14 mouse cellular contexts compared by ENCODE assay signal in the genomic region with DNA sequence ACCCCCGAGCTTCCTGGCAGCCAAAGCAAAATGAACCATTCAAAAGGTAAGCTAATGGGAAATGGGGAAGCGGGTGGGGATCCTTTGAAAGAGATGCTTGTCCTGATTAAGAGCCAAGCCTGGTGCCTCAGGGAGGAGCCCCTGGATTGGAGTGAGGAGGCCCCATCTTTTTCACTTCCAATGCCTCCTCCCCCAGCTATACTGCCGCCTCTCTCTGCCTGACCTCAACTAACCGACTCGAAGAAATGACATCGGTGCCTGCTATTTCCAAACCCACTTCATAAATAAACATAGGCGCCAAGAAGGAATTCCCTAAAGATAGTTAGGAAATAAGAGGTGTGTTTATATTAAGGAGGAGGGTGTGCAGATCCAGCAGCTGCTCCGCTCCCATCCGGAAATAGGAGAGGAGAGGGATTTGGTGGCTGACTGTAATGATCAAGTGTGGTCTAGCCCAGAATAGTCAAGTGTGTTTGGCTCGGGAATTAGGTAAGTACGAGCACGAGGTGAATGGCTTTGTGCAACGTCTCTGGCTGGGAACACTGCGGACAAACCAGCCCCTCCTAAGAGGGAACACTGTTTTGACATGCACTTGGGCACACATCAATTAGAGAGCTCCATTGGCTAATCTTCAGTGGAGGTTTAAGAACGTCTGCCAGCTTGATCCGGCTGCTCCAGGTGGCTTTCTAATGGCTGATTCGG.
DNase-seq lines count a peak whose midpoint lies in the region; ATAC-seq lines count a peak whose summit lies in the region.
"Had no signal": no experiment of that assay in that cellular context is flagged by ENCODE, and none has a peak within 500 bp of the region (broad histone marks: within the 10 kb centered on the region; RNA-seq: fewer than 3 reads in every experiment).

No protein-coding gene starts in this region.

- no peaks in the 10 kb centered on the region for H3K9me3 ChIP-seq in intestine, embryonic 15.5 days
- H3K9me3 ChIP-seq in intestine, embryonic 16.5 days (ENCODE audit: control insufficient read depth, low read length) = no peaks in the 10 kb centered on the region

- DNase-seq in adrenal gland, postnatal 10 days = peak; percentile 48
- DNase-seq in adrenal gland, adult 8-10 months = no peak
- peak; percentile 99 for DNase-seq in fat pad, adult 2 months (ENCODE audit: extremely low read depth, low read depth, low spot score)
- peak; percentile 30 for DNase-seq in lung, postnatal 25 days (ENCODE audit: low spot score)
- no peak for DNase-seq in left cerebral cortex, postnatal 14 days (ENCODE audit: low spot score in 2 of 2)
- DNase-seq: cerebellum, postnatal 36 days; gastrocnemius, postnatal 25 days had no signal

- H3K9ac ChIP-seq in intestine, embryonic 15.5 days = no peak overlapping the region
- H3K9ac ChIP-seq in intestine, embryonic 16.5 days (ENCODE audit: low read depth, low read length) = no peak overlapping the region
- H3K9ac ChIP-seq: liver, embryonic 14.5 days had no signal

- 0 out of 2 replicates have a peak overlapping the region, but pooled peaks have one; percentile 7 for H3K4me2 ChIP-seq in intestine, embryonic 15.5 days (replicated peaks)
- no peak overlapping the region for H3K4me2 ChIP-seq in intestine, embryonic 16.5 days (ENCODE audit: low read depth, low read length)
- H3K4me2 ChIP-seq: midbrain, embryonic 11.5 days had no signal

- no peak for ATAC-seq in intestine, embryonic 15.5 days
- no peak for ATAC-seq in intestine, embryonic 16.5 days
- ATAC-seq in monocyte, adult 5-6 weeks (replicated peaks; ENCODE audit: insufficient number of reproducible peaks, low FRiP score, low TSS enrichment, poor library complexity, severe bottlenecking) = no peak

- peaks cover 15% of the 10 kb centered on the region; the same call in 1 of the 2 replicates for H3K4me1 ChIP-seq in intestine, embryonic 15.5 days (replicated peaks)
- peaks cover 21% of the 10 kb centered on the region for H3K4me1 ChIP-seq in intestine, embryonic 16.5 days (ENCODE audit: control insufficient read depth, insufficient read depth, low read length)

- H3K36me3 ChIP-seq in intestine, embryonic 15.5 days = no peaks in the 10 kb centered on the region
- H3K36me3 ChIP-seq in intestine, embryonic 16.5 days (ENCODE audit: control insufficient read depth, insufficient read depth, low read length) = no peaks in the 10 kb centered on the region

- intact Hi-C loops in left cerebral cortex, postnatal 14 days (cut with DNase I) = no loop called here

- H3K27me3 ChIP-seq in intestine, embryonic 15.5 days (replicated peaks) = no peaks in the 10 kb centered on the region
- H3K27me3 ChIP-seq in intestine, embryonic 16.5 days (replicated peaks; ENCODE audit: control insufficient read depth, insufficient read depth, low read length) = no peaks in the 10 kb centered on the region; the same call in 1 of the 2 replicates

- WGBS in intestine, embryonic 15.5 days = 32% methylated on average over 17 of the region's 17 CpGs
- 39% methylated on average over 17 of the region's 17 CpGs for WGBS in intestine, embryonic 16.5 days

- H3K4me3 ChIP-seq in intestine, embryonic 15.5 days (replicated peaks) = no peak overlapping the region
- no peak overlapping the region for H3K4me3 ChIP-seq in intestine, embryonic 16.5 days (ENCODE audit: low read length)
- H3K4me3 ChIP-seq: left cerebral cortex, adult 2 months had no signal

- no peak overlapping the region for H3K27ac ChIP-seq in intestine, embryonic 15.5 days
- H3K27ac ChIP-seq in intestine, embryonic 16.5 days (ENCODE audit: low read length) = no peak overlapping the region
- H3K27ac ChIP-seq: kidney, postnatal 0 days; left cerebral cortex, adult 2 months; liver, embryonic 14.5 days had no signal

Comparison
In these comparisons a context has a peak if more than half of its experiments do, and no peak if none do; other contexts are left out.
1. DNase-seq: peak in adrenal gland, postnatal 10 days (single experiment), fat pad, adult 2 months (single experiment) and lung, postnatal 25 days (single experiment); none in adrenal gland, adult 8-10 months (single experiment) and left cerebral cortex, postnatal 14 days (0 of 2).